Comparison of ENCODE assay signal across 24 mouse cellular contexts in the genomic region with DNA sequence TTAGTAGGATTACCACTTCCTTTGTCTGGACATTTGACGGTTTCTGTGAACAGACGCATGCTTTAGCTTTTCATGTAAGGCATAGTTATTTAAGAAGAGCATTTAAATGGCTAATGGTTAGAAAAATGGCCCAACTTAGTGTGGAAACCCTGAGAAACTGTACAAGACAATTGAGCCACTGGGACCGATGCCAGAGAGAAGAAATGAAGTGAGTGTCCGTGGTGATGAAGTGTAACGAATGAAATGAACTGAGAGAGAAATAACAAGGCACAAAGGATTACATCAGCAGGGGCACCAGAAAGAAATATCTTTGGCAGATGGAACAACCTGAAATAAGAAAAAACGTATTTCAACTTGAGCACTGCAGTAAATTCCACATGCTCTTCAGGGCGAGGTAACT.
A peak's percentile ranks its signal among the peaks of the same experiment; 100 is the strongest.
DNase-seq lines count a peak whose midpoint lies in the region; ATAC-seq and TF ChIP-seq lines count a peak whose summit lies in the region.
"Had no signal": no experiment of that assay in that cellular context is flagged by ENCODE, and none has a peak within 500 bp of the region (broad histone marks: within the 10 kb centered on the region; RNA-seq: fewer than 3 reads in every experiment).

No protein-coding gene starts in this region.

- H3K4me1 ChIP-seq in lung, embryonic 14.5 days (ENCODE audit: insufficient read depth): no peaks in the 10 kb centered on the region
- H3K4me1 ChIP-seq in limb, embryonic 14.5 days (ENCODE audit: control insufficient read depth, insufficient read depth, low read length): no peaks in the 10 kb centered on the region
- H3K4me1 ChIP-seq: forebrain, embryonic 10.5 days; forebrain, embryonic 13.5 days; heart, embryonic 10.5 days; heart, embryonic 13.5 days; hindbrain, embryonic 12.5 days; hindbrain, embryonic 15.5 days had no signal

- H3K36me3 ChIP-seq in lung, embryonic 14.5 days (ENCODE audit: insufficient read depth): no peaks in the 10 kb centered on the region
- no peaks in the 10 kb centered on the region for H3K36me3 ChIP-seq in limb, embryonic 14.5 days (ENCODE audit: control insufficient read depth, insufficient read depth, low read length)
- H3K36me3 ChIP-seq: forebrain, embryonic 10.5 days; G1E; heart, embryonic 10.5 days; heart, embryonic 13.5 days; hindbrain, embryonic 12.5 days; hindbrain, embryonic 15.5 days had no signal

- ATAC-seq in lung, embryonic 14.5 days (ENCODE audit: insufficient read depth): peak; percentile 38; the same call in 1 of the 2 replicates
- ATAC-seq in limb, embryonic 14.5 days (ENCODE audit: low FRiP score, low read depth): peak; percentile 63; the same call in 1 of the 2 replicates
- ATAC-seq: forebrain, embryonic 13.5 days; forebrain, embryonic 16.5 days had no signal

- no peak overlapping the region for H3K4me3 ChIP-seq in lung, embryonic 14.5 days (ENCODE audit: low read depth, low read length)
- no peak overlapping the region for H3K4me3 ChIP-seq in limb, embryonic 14.5 days (replicated peaks; ENCODE audit: low read length)
- H3K4me3 ChIP-seq: forebrain, embryonic 10.5 days; forebrain, embryonic 13.5 days; heart, adult 2 months; heart, embryonic 10.5 days; heart, embryonic 13.5 days; hindbrain, embryonic 12.5 days; hindbrain, embryonic 15.5 days had no signal

- TF ChIP-seq CTCF in lung, embryonic 14.5 days (IDR thresholded peaks at IDR 0.05; ENCODE audit: low read depth): no peak

- TF ChIP-seq POLR2A in limb, embryonic 14.5 days (IDR thresholded peaks at IDR 0.05; ENCODE audit: borderline replicate concordance, extremely low read depth, insufficient read depth, insufficient read length): no peak

- H3K27ac ChIP-seq in lung, embryonic 14.5 days (ENCODE audit: low read depth): no peak overlapping the region
- no peak overlapping the region for H3K27ac ChIP-seq in limb, embryonic 14.5 days (replicated peaks; ENCODE audit: low read depth, low read length)
- H3K27ac ChIP-seq: forebrain, embryonic 10.5 days; forebrain, embryonic 13.5 days; heart, adult 2 months; heart, embryonic 10.5 days; heart, embryonic 13.5 days; hindbrain, embryonic 12.5 days; hindbrain, embryonic 15.5 days had no signal

- intact Hi-C loops in heart, postnatal 14 days (cut with DNase I): no loop called here

- no peaks in the 10 kb centered on the region for H3K27me3 ChIP-seq in lung, embryonic 14.5 days (ENCODE audit: insufficient read depth, low read length)
- H3K27me3 ChIP-seq in limb, embryonic 14.5 days (ENCODE audit: control insufficient read depth, insufficient read depth, low read length): no peaks in the 10 kb centered on the region
- H3K27me3 ChIP-seq: forebrain, embryonic 13.5 days; heart, embryonic 13.5 days; hindbrain, embryonic 12.5 days; hindbrain, embryonic 15.5 days had no signal

- no peaks in the 10 kb centered on the region for H3K9me3 ChIP-seq in lung, embryonic 14.5 days (ENCODE audit: low read depth, low read length)
- H3K9me3 ChIP-seq in limb, embryonic 14.5 days (ENCODE audit: control insufficient read depth, low read length): no peaks in the 10 kb centered on the region
- H3K9me3 ChIP-seq: forebrain, embryonic 10.5 days; forebrain, embryonic 13.5 days; heart, embryonic 10.5 days; heart, embryonic 13.5 days; hindbrain, embryonic 12.5 days; hindbrain, embryonic 15.5 days had no signal

- H3K4me2 ChIP-seq in lung, embryonic 14.5 days: no peak overlapping the region
- no peak overlapping the region for H3K4me2 ChIP-seq in limb, embryonic 14.5 days (replicated peaks; ENCODE audit: low read depth, low read length, severe bottlenecking)
- H3K4me2 ChIP-seq: forebrain, embryonic 13.5 days; heart, embryonic 13.5 days; hindbrain, embryonic 12.5 days; hindbrain, embryonic 15.5 days had no signal

- WGBS in lung, embryonic 14.5 days: 55% methylated on average over 7 of the region's 7 CpGs
- WGBS in limb, embryonic 14.5 days: 65% methylated on average over 7 of the region's 7 CpGs

- H3K9ac ChIP-seq in lung, embryonic 14.5 days: no peak overlapping the region
- no peak overlapping the region for H3K9ac ChIP-seq in limb, embryonic 14.5 days (ENCODE audit: low read depth, low read length, severe bottlenecking)
- H3K9ac ChIP-seq: forebrain, embryonic 13.5 days; heart, embryonic 13.5 days; hindbrain, embryonic 12.5 days; hindbrain, embryonic 15.5 days had no signal

- DNase-seq in lung, embryonic 14.5 days: peak; percentile 68
- DNase-seq in lung, postnatal 25 days (ENCODE audit: low spot score): no peak
- peak; percentile 45 for DNase-seq in Muller cell, postnatal 12 days (ENCODE audit: inconsistent ontology term)
- no peak for DNase-seq in limb, embryonic 14.5 days (ENCODE audit: low spot score)
- DNase-seq in heart, postnatal 14 days: no peak
- no peak for DNase-seq in cerebellum, postnatal 4 days (ENCODE audit: low spot score in 2 of 2)
- DNase-seq: adrenal gland, adult 2 months; adrenal gland, postnatal 14 days; B cell, adult 2 months; cerebellum, adult 11-12 months; cerebellum, adult 8-10 months; cerebellum, postnatal 10 days; cerebellum, postnatal 36 days; gastrocnemius, postnatal 10 days; gastrocnemius, postnatal 36 days; heart, adult 2 months had no signal

Comparison
In these comparisons a context has a peak if more than half of its experiments do, and no peak if none do; other contexts are left out.
1. DNase-seq: peak in lung, embryonic 14.5 days (single experiment) and Muller cell, postnatal 12 days (single experiment); none in lung, postnatal 25 days (single experiment), limb, embryonic 14.5 days (single experiment), heart, postnatal 14 days (0 of 2) and cerebellum, postnatal 4 days (0 of 2).